Comparison of ENCODE assay signal across 7 mouse cellular contexts in the genomic region with DNA sequence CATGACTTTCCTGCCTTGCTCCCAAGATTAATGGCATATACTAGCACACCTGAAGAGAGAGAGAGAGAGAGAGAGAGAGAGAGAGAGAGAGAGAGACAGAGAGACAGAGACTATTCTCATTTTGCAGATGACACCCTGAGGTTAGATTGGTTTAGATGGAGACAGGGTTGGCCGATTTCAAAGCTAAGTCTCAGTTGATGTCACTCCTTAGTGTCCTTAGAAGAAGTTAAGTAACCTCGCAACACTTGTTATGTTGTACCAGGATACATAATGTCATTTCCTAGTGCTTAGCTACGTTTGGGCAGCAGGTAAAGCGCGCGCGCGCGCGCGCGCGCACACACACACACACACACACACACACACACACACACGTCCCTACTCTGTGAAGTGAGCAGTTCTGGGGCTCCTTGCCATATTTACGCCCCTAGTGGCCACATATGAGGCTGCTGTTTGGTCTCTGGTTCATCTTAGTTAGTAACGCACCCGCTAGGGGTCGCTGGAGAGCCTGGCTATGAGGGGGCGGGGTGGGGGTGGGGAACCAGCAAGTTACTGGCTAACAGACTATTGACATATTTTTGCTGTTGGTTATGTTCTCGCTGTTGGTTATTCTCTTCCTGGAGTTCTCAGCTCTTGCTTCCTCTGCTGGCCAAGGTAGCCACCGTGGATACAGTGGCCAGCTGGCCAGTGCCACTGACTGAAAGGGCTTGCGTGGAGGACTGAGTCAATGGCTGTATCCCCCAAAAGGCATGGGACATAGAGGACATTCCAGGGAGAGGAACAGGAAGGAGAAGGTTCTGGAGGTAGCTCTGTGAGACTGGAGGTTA. TPM values are rescaled to one million over a fixed set of nuclear protein-coding genes. Genes with fewer than 3 reads are reported as not detected.
DNase-seq lines count a peak whose midpoint lies in the region; ATAC-seq lines count a peak whose summit lies in the region.

No protein-coding gene starts in this region.

- peak; percentile 93 for ATAC-seq in intestine, embryonic 16.5 days
- ATAC-seq in midbrain, embryonic 11.5 days (ENCODE audit: low FRiP score): peak; percentile 88

- no peaks in the 10 kb centered on the region for H3K27me3 ChIP-seq in intestine, embryonic 16.5 days (replicated peaks; ENCODE audit: control insufficient read depth, insufficient read depth, low read length)
- H3K27me3 ChIP-seq in midbrain, embryonic 11.5 days (ENCODE audit: control insufficient read depth, insufficient read depth, low read length): no peaks in the 10 kb centered on the region

- WGBS in intestine, embryonic 16.5 days: 16% methylated on average over 22 of the region's 22 CpGs
- WGBS in midbrain, embryonic 11.5 days: 27% methylated on average over 21 of the region's 22 CpGs

- no peaks in the 10 kb centered on the region for H3K4me1 ChIP-seq in intestine, embryonic 16.5 days (ENCODE audit: control insufficient read depth, insufficient read depth, low read length)
- no peaks in the 10 kb centered on the region for H3K4me1 ChIP-seq in midbrain, embryonic 11.5 days (ENCODE audit: control insufficient read depth, insufficient read depth, low read length)

- no peaks in the 10 kb centered on the region for H3K36me3 ChIP-seq in intestine, embryonic 16.5 days (ENCODE audit: control insufficient read depth, insufficient read depth, low read length)
- no peaks in the 10 kb centered on the region for H3K36me3 ChIP-seq in midbrain, embryonic 11.5 days (ENCODE audit: control insufficient read depth, insufficient read depth, low read length)

- no peak overlapping the region for H3K4me2 ChIP-seq in intestine, embryonic 16.5 days (ENCODE audit: low read depth, low read length)
- H3K4me2 ChIP-seq in midbrain, embryonic 11.5 days: no peak overlapping the region

- no peak overlapping the region for H3K4me3 ChIP-seq in intestine, embryonic 16.5 days (ENCODE audit: low read length)
- H3K4me3 ChIP-seq in midbrain, embryonic 11.5 days (ENCODE audit: low read depth, low read length): no peak overlapping the region

- H3K27ac ChIP-seq in intestine, embryonic 16.5 days (ENCODE audit: low read length): no peak overlapping the region
- no peak overlapping the region for H3K27ac ChIP-seq in midbrain, embryonic 11.5 days (ENCODE audit: low read depth, low read length)

- no peaks in the 10 kb centered on the region for H3K9me3 ChIP-seq in intestine, embryonic 16.5 days (ENCODE audit: control insufficient read depth, low read length)
- no peaks in the 10 kb centered on the region for H3K9me3 ChIP-seq in midbrain, embryonic 11.5 days (ENCODE audit: control insufficient read depth, low read length)

- DNase-seq in adrenal gland, postnatal 10 days: peak; percentile 89
- peak; percentile 85 for DNase-seq in embryo, embryonic 9.5 days (ENCODE audit: extremely low spot score)
- peak; percentile 69 to 84 for DNase-seq in gastrocnemius, postnatal 4 days (ENCODE audit: low spot score in 2 of 2)
- DNase-seq in left cerebral cortex, postnatal 36 days (ENCODE audit: low spot score in 2 of 2): peak; percentile 74 to 76
- DNase-seq in midbrain, embryonic 11.5 days (ENCODE audit: low spot score, missing footprints): peak; percentile 98
- DNase-seq in right cerebral cortex, postnatal 4 days: peak; percentile 88

- intact Hi-C loops in left cerebral cortex, postnatal 36 days (cut with DNase I): loop anchor here (5.0 kb wide), 1 partner anchor 33 kb away; a partner anchor contains a TSS

- no peak overlapping the region; the same call in 1 of the 2 replicates for H3K9ac ChIP-seq in intestine, embryonic 16.5 days (ENCODE audit: low read depth, low read length)
- H3K9ac ChIP-seq in midbrain, embryonic 11.5 days (ENCODE audit: low read length): no peak overlapping the region

RNA-seq across cellular contexts. Expression of a gene that starts 26.4 kb away (rescaled TPM):
- total RNA-seq in adrenal gland, postnatal 10 days (2021): 10 to 100 TPM; 25.1 to 32.4 TPM
- total RNA-seq in gastrocnemius, postnatal 4 days (2021): 1 to 10 TPM; 5.9 to 6.9 TPM
- polyA plus RNA-seq in intestine, embryonic 16.5 days (2015; fragmentation: Nextera tagmentation; extraction: Ambion mirVana): 18.2 and 18.4 TPM in 2 replicates
- total RNA-seq in left cerebral cortex, postnatal 36 days (2021): 1 to 10 TPM; 8.1 to 9.0 TPM
- 17.2 and 17.3 TPM in 2 replicates for polyA plus RNA-seq in midbrain, embryonic 11.5 days (2014; fragmentation: Nextera tagmentation; extraction: Ambion mirVana)

RNA-seq across cellular contexts. Expression of a gene that starts 30.4 kb away (rescaled TPM):
- 1 to 10 TPM; 3.0 to 3.2 TPM for total RNA-seq in adrenal gland, postnatal 10 days (2021)
- total RNA-seq in gastrocnemius, postnatal 4 days (2021): under 1 TPM; 0.64 to 0.80 TPM
- polyA plus RNA-seq in intestine, embryonic 16.5 days (2015; fragmentation: Nextera tagmentation; extraction: Ambion mirVana): 1.2 and 1.4 TPM in 2 replicates
- total RNA-seq in left cerebral cortex, postnatal 36 days (2021): 10 to 100 TPM; 24.7 to 34.0 TPM
- polyA plus RNA-seq in midbrain, embryonic 11.5 days (2014; fragmentation: Nextera tagmentation; extraction: Ambion mirVana): 0.82 and 1.5 TPM in 2 replicates

RNA-seq across cellular contexts. Expression of a gene that starts 30.4 kb away (rescaled TPM):
- total RNA-seq in adrenal gland, postnatal 10 days (2021): 10 to 100 TPM; 30.4 to 35.0 TPM
- total RNA-seq in gastrocnemius, postnatal 4 days (2021): 10 to 100 TPM; 34.8 to 41.8 TPM
- 61.2 and 71.3 TPM in 2 replicates for polyA plus RNA-seq in intestine, embryonic 16.5 days (2015; fragmentation: Nextera tagmentation; extraction: Ambion mirVana)
- total RNA-seq in left cerebral cortex, postnatal 36 days (2021): 10 to 100 TPM; 43.5 to 49.6 TPM
- 138 and 148 TPM in 2 replicates for polyA plus RNA-seq in midbrain, embryonic 11.5 days (2014; fragmentation: Nextera tagmentation; extraction: Ambion mirVana)

RNA-seq across cellular contexts. Expression of a gene that starts 55.1 kb away (rescaled TPM):
- total RNA-seq in adrenal gland, postnatal 10 days (2021): under 1 TPM; 0.09 to 0.12 TPM
- total RNA-seq in gastrocnemius, postnatal 4 days (2021): under 1 TPM; 0.22 to 0.36 TPM
- 0.07 and 0.21 TPM in 2 replicates for polyA plus RNA-seq in intestine, embryonic 16.5 days (2015; fragmentation: Nextera tagmentation; extraction: Ambion mirVana)
- 1 to 10 TPM; 1.8 to 2.9 TPM for total RNA-seq in left cerebral cortex, postnatal 36 days (2021)
- 0.18 and 0.21 TPM in 2 replicates for polyA plus RNA-seq in midbrain, embryonic 11.5 days (2014; fragmentation: Nextera tagmentation; extraction: Ambion mirVana)

RNA-seq across cellular contexts. Expression of a gene that starts 59.4 kb away (rescaled TPM):
- under 1 TPM; 0.12 to 0.66 TPM for total RNA-seq in adrenal gland, postnatal 10 days (2021)
- total RNA-seq in gastrocnemius, postnatal 4 days (2021): 1 to 10 TPM; 1.9 to 2.4 TPM
- 0.31 and 0.36 TPM in 2 replicates for polyA plus RNA-seq in intestine, embryonic 16.5 days (2015; fragmentation: Nextera tagmentation; extraction: Ambion mirVana)
- total RNA-seq in left cerebral cortex, postnatal 36 days (2021): not detected
- polyA plus RNA-seq in midbrain, embryonic 11.5 days (2014; fragmentation: Nextera tagmentation; extraction: Ambion mirVana): not detected in 2 replicates

Comparison
In these comparisons a context has a peak if more than half of its experiments do, and no peak if none do; other contexts are left out.
1. RNA of a gene that starts 30.4 kb away (total RNA-seq): 24.7 to 34.0 TPM in left cerebral cortex, postnatal 36 days; 3.0 to 3.2 TPM in adrenal gland, postnatal 10 days and 0.64 to 0.80 TPM in gastrocnemius, postnatal 4 days; every median in the first group is over 4 times any median in the second.
2. Peak in every context shown above with its lines, with median percentiles within 50 percentile points of each other: DNase-seq.